Mouse (Mus musculus) kidney, postnatal 4 days (tissue): ENCODE data around the gene Mgl2.
A peak's percentile ranks its signal among the peaks of the same experiment; 100 is the strongest.
"Not testable (repeated sequence)": the region's sequence is repeated elsewhere in the genome, so short reads cannot be mapped to it uniquely, and the experiment has no call there.

Source experiments
- DNase-seq, 2 experiments: peaks; one replicate each; pipeline ENCODE4 v3.0.0; 2021; ENCODE audit warnings: mixed read lengths in 2 of 2

The Mgl2 gene

GRCm38 (mm10) chr11:70129926-70130379 lies at the start of gene Mgl2:
Gene Mgl2 (plus strand): TSS chr11:70130329.
- no peak for DNase-seq

- no peak for DNase-seq
Observed at GRCm38 (mm10) chr11:70080803-70081590, 49.1 kb upstream of the Mgl2 start.

- no peak for DNase-seq
Observed at GRCm38 (mm10) chr11:70084563-70084962, 45.6 kb upstream of the Mgl2 start.

- DNase-seq, result peak; percentile 22 to 47
Observed at GRCm38 (mm10) chr11:70091986-70092783, 37.9 kb upstream of the Mgl2 start, which contains the start of gene Asgr2. Gene Asgr2 (plus strand): TSS chr11:70092644.

GRCm38 (mm10) chr11:70097396-70097795 lies 32.7 kb upstream of the Mgl2 start:
- peak; percentile 8 to 28 for DNase-seq

- DNase-seq, result no peak
Observed at GRCm38 (mm10) chr11:70099102-70099501, 31.0 kb upstream of the Mgl2 start.

GRCm38 (mm10) chr11:70099809-70100208 lies 30.3 kb upstream of the Mgl2 start:
- no peak for DNase-seq

- DNase-seq, result no peak
Observed at GRCm38 (mm10) chr11:70103701-70104315, 26.3 kb upstream of the Mgl2 start.

GRCm38 (mm10) chr11:70107085-70107484 lies 23.0 kb upstream of the Mgl2 start:
- no peak for DNase-seq

GRCm38 (mm10) chr11:70110146-70110545 lies 20.0 kb upstream of the Mgl2 start:
- peak; percentile 70 to 71 for DNase-seq

GRCm38 (mm10) chr11:70114562-70114961 lies 15.6 kb upstream of the Mgl2 start:
- no peak for DNase-seq

GRCm38 (mm10) chr11:70115901-70116300 lies 14.2 kb upstream of the Mgl2 start:
- DNase-seq, result no peak

- DNase-seq, result not testable (repeated sequence)
Observed at GRCm38 (mm10) chr11:70135001-70135400, 4.9 kb downstream of the Mgl2 start.

- DNase-seq, result not testable (repeated sequence)
Observed at GRCm38 (mm10) chr11:70135925-70136324, 5.8 kb downstream of the Mgl2 start.

GRCm38 (mm10) chr11:70139171-70139570 lies 9.0 kb downstream of the Mgl2 start:
- DNase-seq, result no peak

GRCm38 (mm10) chr11:70151072-70151471 lies 20.9 kb downstream of the Mgl2 start:
- peak in 1 of 2 experiments; percentile 36 for DNase-seq

GRCm38 (mm10) chr11:70155897-70156296 lies 25.8 kb downstream of the Mgl2 start, which contains the start of gene Clec10a:
Gene Clec10a (plus strand): TSS chr11:70156197.
- DNase-seq, result not testable (repeated sequence)

GRCm38 (mm10) chr11:70162336-70162735 lies 32.2 kb downstream of the Mgl2 start:
- DNase-seq, result no peak

GRCm38 (mm10) chr11:70165972-70166921 lies 36.1 kb downstream of the Mgl2 start:
- DNase-seq, result no peak

- DNase-seq, result no peak
Observed at GRCm38 (mm10) chr11:70168136-70168535, 38.0 kb downstream of the Mgl2 start.

GRCm38 (mm10) chr11:70169471-70169870 lies 39.3 kb downstream of the Mgl2 start:
- DNase-seq, result not testable (repeated sequence)

- DNase-seq, result no peak
Observed at GRCm38 (mm10) chr11:70170291-70170690, 40.2 kb downstream of the Mgl2 start.
